Mouse (Mus musculus) lung, adult 2 months (tissue): ENCODE results near the gene Mecp2.

ENCODE experiments used
- CTCF ChIP-seq: fragments of 200-500 bp; IDR thresholded peaks from 2 replicates; pipeline ENCODE4 v1.5.1; 2011; ENCODE audit warnings: mild to moderate bottlenecking, low read length, control low read depth; ENCODE audit not compliant: insufficient read depth
- POLR2A ChIP-seq: fragments of 200-500 bp; IDR thresholded peaks from 2 replicates; pipeline ENCODE4 v1.6.1; 2011; ENCODE audit warnings: low read depth, mild to moderate bottlenecking, control low read depth, low read length, borderline replicate concordance; ENCODE audit errors: extremely low read depth

GRCm38 (mm10) chrX:74022795-74023187, 112.4 kb downstream of the Mecp2 start:
- TF ChIP-seq CTCF (no peak), POLR2A (no peak)
